Mouse (Mus musculus): ENCODE measurements around the gene Ift122. TPM values are rescaled to one million over a fixed set of nuclear protein-coding genes. Genes with fewer than 3 reads are reported as not detected.
A peak's percentile ranks its signal among the peaks of the same experiment; 100 is the strongest.

The Ift122 gene
- polyA plus RNA-seq, 1 experiment from 2014 or later, result 11.0 TPM

- DNase-seq (ENCODE audit: low spot score), result no peak
Observed at GRCm38 (mm10) chr6:115956922-115957601, 103.8 kb downstream of the Ift122 start.

GRCm38 (mm10) chr6:115957681-115958080 is 104.4 kb downstream of the Ift122 start:
- no peak for DNase-seq (ENCODE audit: low spot score)

- no peak for DNase-seq (ENCODE audit: low spot score)
Observed at GRCm38 (mm10) chr6:115958445-115958844, 105.2 kb downstream of the Ift122 start.

- DNase-seq (ENCODE audit: low spot score), result no peak
Observed at GRCm38 (mm10) chr6:115959151-115959691, 106.0 kb downstream of the Ift122 start.

- DNase-seq (ENCODE audit: low spot score), result no peak
Observed at GRCm38 (mm10) chr6:115960322-115960721, 107.1 kb downstream of the Ift122 start.

- no peak for DNase-seq (ENCODE audit: low spot score)
Observed at GRCm38 (mm10) chr6:115961743-115962142, 108.5 kb downstream of the Ift122 start.

- DNase-seq (ENCODE audit: low spot score), result no peak
Observed at GRCm38 (mm10) chr6:115962439-115963085, 109.3 kb downstream of the Ift122 start.

GRCm38 (mm10) chr6:115963656-115964055 is 110.4 kb downstream of the Ift122 start:
- no peak for DNase-seq (ENCODE audit: low spot score)

- DNase-seq (ENCODE audit: low spot score), result no peak
Observed at GRCm38 (mm10) chr6:115966227-115966966, 113.1 kb downstream of the Ift122 start.

GRCm38 (mm10) chr6:115967291-115967880 is 114.1 kb downstream of the Ift122 start:
- no peak for DNase-seq (ENCODE audit: low spot score)

- DNase-seq (ENCODE audit: low spot score), result no peak
Observed at GRCm38 (mm10) chr6:115968086-115968485, 114.8 kb downstream of the Ift122 start.

GRCm38 (mm10) chr6:115968700-115969099 is 115.4 kb downstream of the Ift122 start:
- no peak for DNase-seq (ENCODE audit: low spot score)

GRCm38 (mm10) chr6:115969103-115969502 is 115.8 kb downstream of the Ift122 start:
- DNase-seq (ENCODE audit: low spot score), result no peak

GRCm38 (mm10) chr6:115969952-115970351 is 116.7 kb downstream of the Ift122 start:
- DNase-seq (ENCODE audit: low spot score), result peak; percentile 58

- DNase-seq (ENCODE audit: low spot score), result peak; percentile 82
Observed at GRCm38 (mm10) chr6:115971273-115972060, 118.2 kb downstream of the Ift122 start.

- no peak for DNase-seq (ENCODE audit: low spot score)
Observed at GRCm38 (mm10) chr6:115972083-115972764, 119.0 kb downstream of the Ift122 start.

- no peak for DNase-seq (ENCODE audit: low spot score)
Observed at GRCm38 (mm10) chr6:115973139-115973875, 120.0 kb downstream of the Ift122 start.

- no peak for DNase-seq (ENCODE audit: low spot score)
Observed at GRCm38 (mm10) chr6:115973881-115974662, 120.8 kb downstream of the Ift122 start.

GRCm38 (mm10) chr6:115975606-115976005 is 122.3 kb downstream of the Ift122 start:
- no peak for DNase-seq (ENCODE audit: low spot score)

All from thymus, postnatal 0 days (tissue).